Mouse (Mus musculus): Measurements from ENCODE around the gene Kdr.

Kdr gene

GRCm38 (mm10) chr5:75919601-75920000, 58.7 kb downstream of the Kdr start:
- no peak for DNase-seq (ENCODE audit: low spot score in 2 of 2)

- no peak for DNase-seq (ENCODE audit: low spot score in 2 of 2)
These were observed 60.1 kb downstream of the Kdr start for GRCm38 (mm10) chr5:75918139-75918538.

GRCm38 (mm10) chr5:75917231-75917630, 61.0 kb downstream of the Kdr start:
- DNase-seq (ENCODE audit: low spot score in 2 of 2): no peak

- no peak for DNase-seq (ENCODE audit: low spot score in 2 of 2)
These were observed 72.2 kb downstream of the Kdr start for GRCm38 (mm10) chr5:75906102-75906501.

- DNase-seq (ENCODE audit: low spot score in 2 of 2): peak in 1 of 2 experiments; percentile 22
These were observed 77.9 kb downstream of the Kdr start for GRCm38 (mm10) chr5:75900231-75900920.

GRCm38 (mm10) chr5:75895351-75895750, 82.9 kb downstream of the Kdr start:
- DNase-seq (ENCODE audit: low spot score in 2 of 2): no peak

- DNase-seq (ENCODE audit: low spot score in 2 of 2): peak in 1 of 2 experiments; percentile 16
These were observed 85.2 kb downstream of the Kdr start for GRCm38 (mm10) chr5:75892956-75893471.
